Comparison of ENCODE assay signal across 9 mouse cellular contexts in the genomic region with DNA sequence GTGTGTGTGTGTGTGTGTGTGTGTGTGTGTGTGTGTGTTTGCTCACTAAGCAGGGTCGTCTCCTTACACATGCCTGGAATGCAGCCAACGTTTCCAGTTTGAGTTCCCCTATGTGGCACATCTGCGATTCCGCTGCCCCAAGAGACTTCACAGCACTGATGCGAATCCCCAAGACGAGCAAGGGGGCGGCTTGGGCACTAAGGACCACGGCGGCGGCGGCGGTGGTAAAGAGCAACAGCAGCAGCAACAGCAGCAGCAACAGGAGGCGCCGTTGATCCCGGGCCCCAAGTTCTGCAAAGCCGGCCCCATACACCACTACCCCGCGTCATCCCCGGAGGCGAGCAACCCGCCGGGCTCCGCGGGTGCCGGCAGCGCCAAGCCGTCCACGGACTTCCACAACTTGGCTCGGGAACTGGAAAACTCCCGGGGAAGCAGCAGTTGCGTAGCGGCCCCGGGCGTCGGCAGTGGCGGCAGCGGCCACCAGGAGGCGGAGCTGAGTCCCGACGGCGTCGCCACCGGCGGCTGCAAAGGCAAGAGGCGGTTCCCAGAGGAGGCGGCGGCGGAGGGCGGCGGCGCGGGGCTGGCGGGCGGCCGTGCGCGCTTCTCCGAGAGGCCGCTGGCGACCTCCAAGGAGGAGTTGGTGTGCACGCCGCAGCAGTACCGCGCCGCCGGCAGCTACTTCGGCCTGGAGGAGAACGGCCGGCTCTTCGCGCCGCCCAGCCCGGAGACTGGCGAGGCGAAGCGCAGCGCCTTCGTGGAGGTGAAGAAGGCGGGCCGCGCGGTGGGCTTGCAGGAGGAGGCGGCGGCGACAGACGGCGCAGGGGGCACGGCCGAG. TPM values are rescaled to one million over a fixed set of nuclear protein-coding genes. Genes with fewer than 3 reads are reported as not detected.
A peak's percentile ranks its signal among the peaks of the same experiment; 100 is the strongest.
DNase-seq lines count a peak whose midpoint lies in the region; ATAC-seq and TF ChIP-seq lines count a peak whose summit lies in the region.
"Had no signal": no experiment of that assay in that cellular context is flagged by ENCODE, and none has a peak within 500 bp of the region (broad histone marks: within the 10 kb centered on the region; RNA-seq: fewer than 3 reads in every experiment).

No protein-coding gene starts in this region.

- peak; percentile 92 for TF ChIP-seq CTCF in C2C12 (IDR thresholded peaks at IDR 0.05; ENCODE audit: control insufficient read depth, insufficient read depth, insufficient read length)
- peak; percentile 74 for TF ChIP-seq CTCF in brain, embryonic 14.5 days (IDR thresholded peaks at IDR 0.05; ENCODE audit: borderline replicate concordance, extremely low read depth, insufficient read depth, insufficient read length)

- H3K27me3 ChIP-seq in C2C12 (ENCODE audit: control insufficient read depth, insufficient read depth, insufficient read length): no peaks in the 10 kb centered on the region
- H3K27me3 ChIP-seq in heart, embryonic 16.5 days (ENCODE audit: control insufficient read depth, insufficient read depth, low read length): peaks cover 84% of the 10 kb centered on the region
- peaks cover 54% of the 10 kb centered on the region for H3K27me3 ChIP-seq in neural tube, embryonic 15.5 days (replicated peaks)

- peak overlapping the region; percentile 66 for H3K9ac ChIP-seq in heart, embryonic 16.5 days (ENCODE audit: low read length)
- peak overlapping the region; percentile 48 for H3K9ac ChIP-seq in neural tube, embryonic 15.5 days (replicated peaks)

- no peaks in the 10 kb centered on the region for H3K9me3 ChIP-seq in heart, embryonic 16.5 days (replicated peaks; ENCODE audit: control insufficient read depth, low read length)
- H3K9me3 ChIP-seq in neural tube, embryonic 15.5 days (replicated peaks): no peaks in the 10 kb centered on the region

- ATAC-seq in heart, embryonic 16.5 days (replicated peaks; ENCODE audit: extremely low read depth, insufficient read depth, low FRiP score): peak; percentile 64
- ATAC-seq in neural tube, embryonic 15.5 days (ENCODE audit: low FRiP score): peak; percentile 70

- no peaks in the 10 kb centered on the region for H3K36me3 ChIP-seq in C2C12 (ENCODE audit: control insufficient read depth, insufficient read depth)
- no peaks in the 10 kb centered on the region for H3K36me3 ChIP-seq in heart, embryonic 16.5 days (ENCODE audit: control insufficient read depth, insufficient read depth)
- H3K36me3 ChIP-seq in neural tube, embryonic 15.5 days: no peaks in the 10 kb centered on the region
- H3K36me3 ChIP-seq: G1E had no signal

- no peak overlapping the region for H3K27ac ChIP-seq in heart, embryonic 16.5 days (ENCODE audit: low read length)
- H3K27ac ChIP-seq in neural tube, embryonic 15.5 days (replicated peaks): peak overlapping the region; percentile 67

- H3K4me3 ChIP-seq in C2C12 (ENCODE audit: insufficient read depth, poor library complexity, severe bottlenecking): peak overlapping the region; percentile 39
- peak overlapping the region; percentile 66 for H3K4me3 ChIP-seq in heart, embryonic 16.5 days (ENCODE audit: low read length)
- peak overlapping the region; percentile 55 for H3K4me3 ChIP-seq in neural tube, embryonic 15.5 days (replicated peaks)

- under 1% methylated on average over 85 of the region's 89 CpGs for WGBS in heart, embryonic 16.5 days
- under 1% methylated on average over 77 of the region's 89 CpGs for WGBS in neural tube, embryonic 15.5 days

- H3ac ChIP-seq in C2C12 (ENCODE audit: control insufficient read depth, insufficient read length, low read depth): peak overlapping the region; percentile 73

- peaks cover 28% of the 10 kb centered on the region for H3K4me1 ChIP-seq in heart, embryonic 16.5 days (ENCODE audit: control insufficient read depth, insufficient read depth, low read length)
- peaks cover 50% of the 10 kb centered on the region for H3K4me1 ChIP-seq in neural tube, embryonic 15.5 days

- H3K79me3 ChIP-seq in C2C12 (ENCODE audit: low read depth): no peaks in the 10 kb centered on the region

- no peak for TF ChIP-seq POLR2A in brain, embryonic 14.5 days (IDR thresholded peaks at IDR 0.05; ENCODE audit: borderline replicate concordance, extremely low read depth, insufficient read depth, insufficient read length, poor library complexity, severe bottlenecking)

- peak overlapping the region; percentile 98 for H3K4me2 ChIP-seq in heart, embryonic 16.5 days (ENCODE audit: low read depth, low read length)
- peak overlapping the region; percentile 90 for H3K4me2 ChIP-seq in neural tube, embryonic 15.5 days

- peak; percentile 91 for DNase-seq in brain, embryonic 14.5 days (ENCODE audit: low read depth)
- DNase-seq in fibroblast of lung, adult 2 months (ENCODE audit: low read depth): peak; percentile 15
- DNase-seq in kidney, postnatal 14 days: peak; percentile 87
- DNase-seq in lung, adult 18-20 months: peak; percentile 80 to 84
- DNase-seq in testis, postnatal 10 days (ENCODE audit: low spot score): peak; percentile 91

- no peaks in the 10 kb centered on the region for H3K79me2 ChIP-seq in C2C12 (ENCODE audit: control insufficient read depth, insufficient read depth)

TF ChIP-seq in C2C12, 6 proteins besides CTCF, POLR2A, EP300 and RAD21:
- no peak for TF ChIP-seq MAX (IDR thresholded peaks at IDR 0.05)
- TF ChIP-seq USF1 (IDR thresholded peaks at IDR 0.05; ENCODE audit: low read depth): no peak
- TF ChIP-seq MYOD1 (IDR thresholded peaks at IDR 0.05; ENCODE audit: control insufficient read depth, insufficient read length, low read depth): no peak
- no peak for TF ChIP-seq CEBPB (IDR thresholded peaks at IDR 0.05; ENCODE audit: low read depth)
- TF ChIP-seq MYOG (IDR thresholded peaks at IDR 0.05; ENCODE audit: control insufficient read depth, extremely low read depth, insufficient read length): no peak
- no peak for TF ChIP-seq FOSL1 (IDR thresholded peaks at IDR 0.05; ENCODE audit: insufficient read depth, low read length, poor library complexity, severe bottlenecking)
TF ChIP-seq in C2C12: peak in this region for 0.

RNA-seq across cellular contexts. Expression of a gene that starts 18.2 kb away (rescaled TPM):
- 1.7 TPM for polyA plus RNA-seq in C2C12 (2012; fragmentation: generic; extraction: Trizol)
- polyA plus RNA-seq in brain, embryonic 14.5 days (2012; rRNA removed): 23.2 and 26.7 TPM in 2 replicates
- polyA plus RNA-seq in heart, embryonic 16.5 days (2015; fragmentation: Nextera tagmentation; extraction: Ambion mirVana): 0.11 TPM in 1 of 2 replicates, not detected in the other
- polyA plus RNA-seq in neural tube, embryonic 15.5 days (2015; fragmentation: Nextera tagmentation; extraction: Ambion mirVana): 3.6 and 3.9 TPM in 2 replicates
- polyA plus RNA-seq: G1E had no signal

Comparison
In these comparisons a context has a peak if more than half of its experiments do, and no peak if none do; other contexts are left out.
1. DNase-seq: peak in every context shown above with its lines; median percentile 91 in brain, embryonic 14.5 days; 91 in testis, postnatal 10 days; 87 in kidney, postnatal 14 days; 82 in lung, adult 18-20 months; 15 in fibroblast of lung, adult 2 months.